Mouse (Mus musculus): ENCODE results near the gene Cox6b1. TPM values are rescaled to one million over a fixed set of nuclear protein-coding genes. Genes with fewer than 3 reads are reported as not detected.

Gene Cox6b1
- polyA plus RNA-seq (2015; fragmentation: Nextera tagmentation; extraction: Ambion mirVana) = 994 and 1,014 TPM in 2 replicates

GRCm38 (mm10) chr7:30625530-30626384, at the start of gene Cox6b1:
Gene Cox6b1 (minus strand): TSS chr7:30626151.
- H3K27ac ChIP-seq = peak within 1 kb of the TSS; percentile 46; the same call in 1 of the 2 replicates
- WGBS = under 1% methylated on average over 44 of the region's 44 CpGs
- H3K27me3 ChIP-seq (replicated peaks) = no peaks in the 10 kb centered on the region
- peak within 1 kb of the TSS; percentile 66 for H3K4me2 ChIP-seq
- peak; percentile 89 for ATAC-seq (ENCODE audit: insufficient read depth, low FRiP score, low read depth)
- H3K9me3 ChIP-seq = no peaks in the 10 kb centered on the region
- H3K36me3 ChIP-seq = peaks cover 17% of the 10 kb centered on the region
- H3K9ac ChIP-seq = peak within 1 kb of the TSS; percentile 72
- peak within 1 kb of the TSS; percentile 72 for H3K4me3 ChIP-seq (replicated peaks)
- H3K4me1 ChIP-seq = peaks cover 8% of the 10 kb centered on the region

- H3K4me3 ChIP-seq (replicated peaks) = no peak within 1 kb of the TSS
- WGBS = 68% methylated on average over 9 of the region's 9 CpGs
These were observed 45.5 kb upstream of the Cox6b1 start, which contains the start of gene Pmis2 for GRCm38 (mm10) chr7:30671480-30671879. Gene Pmis2 (minus strand): TSS chr7:30671605.

DNA sequence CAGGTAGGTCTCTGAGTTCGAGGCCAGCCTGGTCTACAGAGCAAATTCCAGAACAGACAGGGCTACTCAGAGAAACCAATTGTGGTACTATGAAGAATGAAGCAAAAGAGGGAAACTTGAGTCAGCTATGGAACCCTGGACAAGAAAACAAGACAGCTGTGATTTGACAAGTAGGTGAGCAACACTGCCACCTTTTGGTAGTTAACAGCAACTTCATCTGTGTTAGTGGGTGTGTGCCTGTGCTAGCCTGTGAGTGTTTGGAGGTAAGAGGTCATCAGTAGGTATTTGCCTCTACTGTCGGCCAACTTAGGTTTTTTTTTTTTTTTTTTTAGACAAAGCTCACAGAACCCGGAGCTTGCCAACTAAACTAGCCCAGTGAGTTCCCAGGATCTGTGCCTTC, 43.3 kb upstream of the Cox6b1 start:
- Histone ChIP-seq H3K4me3 (replicated peaks) (no peak overlapping the region), H3K27ac (no peak overlapping the region), H3K4me2 (no peak overlapping the region), H3K9me3 (no peaks in the 10 kb centered on the region), H3K36me3 (no peaks in the 10 kb centered on the region), H3K4me1 (peaks cover 8% of the 10 kb centered on the region; the same call in 1 of the 2 replicates), H3K9ac (no peak overlapping the region), H3K27me3 (replicated peaks) (no peaks in the 10 kb centered on the region)
- WGBS = 35% methylated on average over 3 of the region's 3 CpGs
- no peak for ATAC-seq (ENCODE audit: insufficient read depth, low FRiP score, low read depth)

More at GRCm38 (mm10) chr7:30671480-30671879, 45.5 kb upstream of the Cox6b1 start, which contains the start of gene Pmis2:
- Histone ChIP-seq H3K9ac (no peak within 1 kb of the TSS), H3K27ac (no peak within 1 kb of the TSS), H3K9me3 (no peaks in the 10 kb centered on the region), H3K36me3 (no peaks in the 10 kb centered on the region), H3K4me2 (no peak within 1 kb of the TSS), H3K27me3 (replicated peaks) (no peaks in the 10 kb centered on the region), H3K4me1 (no peaks in the 10 kb centered on the region)
- ATAC-seq (ENCODE audit: insufficient read depth, low FRiP score, low read depth) = no peak

- H3K9ac ChIP-seq = peak overlapping the region; percentile 78; the same call in 1 of the 2 replicates
- 0 out of 2 replicates have a peak, but pooled peaks have one; percentile 36 for ATAC-seq (ENCODE audit: insufficient read depth, low FRiP score, low read depth)
- H3K9me3 ChIP-seq = no peaks in the 10 kb centered on the region
- peaks cover 9% of the 10 kb centered on the region; the same call in 1 of the 2 replicates for H3K4me1 ChIP-seq
- peak overlapping the region; percentile 85 for H3K4me3 ChIP-seq (replicated peaks)
- H3K27me3 ChIP-seq (replicated peaks) = no peaks in the 10 kb centered on the region
- peak overlapping the region; percentile 73 for H3K4me2 ChIP-seq
- 4% methylated on average over 11 of the region's 11 CpGs for WGBS
- no peak overlapping the region for H3K27ac ChIP-seq
- 0 out of 2 replicates have a peak, but pooled peaks cover 13% of the 10 kb centered on the region for H3K36me3 ChIP-seq
These were observed 39.4 kb upstream of the Cox6b1 start for GRCm38 (mm10) chr7:30665321-30665720.

DNA sequence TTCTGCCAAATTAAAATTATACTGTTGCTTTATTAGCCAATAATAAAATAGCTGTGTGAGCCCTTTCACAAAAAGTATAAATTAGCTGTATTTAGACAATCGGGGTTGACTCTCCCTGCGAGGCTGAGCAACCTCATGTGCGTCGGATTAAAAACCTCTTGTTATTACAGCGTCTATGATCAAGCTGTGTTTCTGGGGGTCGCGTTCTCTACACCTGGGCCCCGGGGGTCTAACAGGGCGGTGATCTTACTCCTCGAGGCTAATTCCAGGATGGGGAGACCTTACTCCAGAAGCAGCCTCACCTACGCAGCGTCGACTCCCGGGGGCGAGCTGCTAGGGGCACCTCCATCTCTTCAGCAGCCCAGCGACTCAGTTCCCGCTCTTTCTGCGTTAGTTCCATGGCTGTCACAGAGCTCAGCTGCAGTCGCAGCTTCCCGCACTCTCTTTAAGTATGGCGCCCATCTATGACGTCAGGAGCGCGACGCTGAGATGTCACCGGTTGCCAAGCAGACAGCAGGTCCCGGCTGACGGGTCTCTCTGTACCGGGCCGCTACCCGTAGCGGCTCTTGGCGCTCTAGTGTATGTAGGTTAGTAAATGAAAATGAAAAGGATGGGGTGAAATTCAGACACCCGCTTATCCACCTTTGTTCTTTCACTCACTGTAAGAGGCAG, 38.7 kb upstream of the Cox6b1 start, which contains the start of gene Haus5:
Gene Haus5, minus strand, starts transcription at position 466 of the 672 bp plus-strand sequence.
- WGBS = 1% methylated on average over 34 of the region's 34 CpGs
- Histone ChIP-seq H3K9ac (peak within 1 kb of the TSS; percentile 78), H3K27ac (peak within 1 kb of the TSS; percentile 35; the same call in 1 of the 2 replicates), H3K4me2 (peak within 1 kb of the TSS; percentile 73), H3K36me3 (peaks cover 19% of the 10 kb centered on the region; the same call in 1 of the 2 replicates), H3K4me3 (replicated peaks) (peak within 1 kb of the TSS; percentile 85), H3K27me3 (replicated peaks) (no peaks in the 10 kb centered on the region), H3K9me3 (no peaks in the 10 kb centered on the region), H3K4me1 (peaks cover 9% of the 10 kb centered on the region; the same call in 1 of the 2 replicates)
- peak; percentile 90 for ATAC-seq (ENCODE audit: insufficient read depth, low FRiP score, low read depth)

DNA sequence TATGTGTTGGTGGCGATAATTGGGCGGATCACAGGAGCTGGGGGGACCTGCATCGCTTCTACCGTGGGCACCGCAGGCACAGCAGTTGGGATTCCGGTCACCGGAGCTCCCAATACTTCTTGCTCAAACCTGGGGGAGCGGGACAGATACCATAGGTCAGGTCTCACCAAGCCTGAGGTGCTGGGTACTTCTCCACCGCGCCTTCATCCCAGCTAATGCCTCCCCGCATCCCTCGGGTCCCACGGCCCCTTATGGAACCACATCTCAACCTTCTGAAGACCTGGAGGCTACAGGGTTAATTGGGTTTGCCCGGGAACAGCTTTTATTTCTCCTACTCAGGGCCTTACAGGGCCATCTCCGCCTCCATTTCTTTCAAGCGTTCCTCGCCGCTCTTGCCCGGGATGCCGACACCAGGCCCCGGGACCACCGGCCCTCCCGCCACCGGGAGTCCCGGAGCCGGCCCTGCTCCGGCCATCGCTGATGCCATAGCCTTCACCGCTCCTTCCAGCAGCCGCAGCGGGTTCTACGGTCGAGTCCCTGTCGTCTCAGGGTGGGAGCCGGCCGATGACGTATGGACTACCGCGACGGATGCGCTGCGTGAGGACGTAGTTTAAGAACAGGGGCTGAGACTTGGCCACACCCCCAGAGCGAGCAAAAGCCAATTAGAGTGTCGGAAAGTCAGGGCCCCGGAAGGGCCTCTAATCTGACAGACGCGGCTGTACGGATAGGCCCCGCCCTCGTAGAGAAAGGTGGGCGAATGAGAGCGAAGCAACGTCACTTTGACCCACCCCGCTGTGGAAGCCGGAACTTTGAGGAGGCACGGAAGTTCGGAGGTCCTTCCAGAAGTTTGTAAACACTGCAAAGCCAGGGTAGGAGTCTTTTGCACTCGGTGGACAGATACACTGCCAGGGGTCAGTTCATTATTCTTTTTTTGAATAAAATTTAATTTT, 23.9 kb upstream of the Cox6b1 start, which contains the start of gene Rbm42:
Gene Rbm42, minus strand, starts transcription at position 727 of the 950 bp plus-strand sequence.
- WGBS = 1% methylated on average over 59 of the region's 59 CpGs
- peak; percentile 99 for ATAC-seq (ENCODE audit: insufficient read depth, low FRiP score, low read depth)

DNA sequence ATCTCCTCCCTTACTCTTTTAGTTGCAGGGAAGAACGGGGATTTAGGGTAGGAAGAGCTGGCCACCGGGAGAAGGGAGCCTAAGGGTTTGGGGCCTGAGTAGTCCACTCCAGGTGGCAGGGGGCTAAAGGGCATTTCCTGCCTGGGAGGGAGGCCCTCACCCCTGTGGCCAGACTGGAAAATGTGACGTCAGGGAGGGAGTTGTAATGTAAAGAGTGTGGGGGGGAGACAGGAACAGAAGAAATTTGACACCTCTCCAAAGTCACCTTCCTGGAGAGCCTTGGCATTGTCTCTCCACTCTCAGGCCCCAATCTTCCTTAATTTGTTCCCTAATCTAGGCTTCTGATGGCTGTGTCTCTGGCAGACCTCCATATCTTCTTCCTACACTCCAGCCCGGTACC, 13.1 kb upstream of the Cox6b1 start:
- Histone ChIP-seq H3K36me3 (peaks cover 33% of the 10 kb centered on the region), H3K9ac (no peak overlapping the region), H3K27ac (no peak overlapping the region), H3K27me3 (replicated peaks) (peaks cover 23% of the 10 kb centered on the region), H3K4me3 (replicated peaks) (no peak overlapping the region), H3K4me1 (peaks cover 10% of the 10 kb centered on the region; the same call in 1 of the 2 replicates), H3K9me3 (no peaks in the 10 kb centered on the region), H3K4me2 (no peak overlapping the region)
- ATAC-seq (ENCODE audit: insufficient read depth, low FRiP score, low read depth) = no peak
- 18% methylated on average over 4 of the region's 4 CpGs for WGBS

More for the DNA sequence above, 23.9 kb upstream of the Cox6b1 start, which contains the start of gene Rbm42:
- Histone ChIP-seq H3K4me3 (replicated peaks) (peak within 1 kb of the TSS; percentile 99), H3K4me2 (peak within 1 kb of the TSS; percentile 92), H3K27ac (peak within 1 kb of the TSS; percentile 57; the same call in 1 of the 2 replicates), H3K4me1 (0 out of 2 replicates have a peak, but pooled peaks cover 10% of the 10 kb centered on the region), H3K36me3 (peaks cover 33% of the 10 kb centered on the region), H3K9me3 (no peaks in the 10 kb centered on the region), H3K27me3 (replicated peaks) (no peaks in the 10 kb centered on the region), H3K9ac (peak within 1 kb of the TSS; percentile 99)

GRCm38 (mm10) chr7:30636395-30636794, 10.4 kb upstream of the Cox6b1 start:
- 21% methylated on average over 11 of the region's 11 CpGs for WGBS
- no peaks in the 10 kb centered on the region for H3K9me3 ChIP-seq
- H3K4me3 ChIP-seq (replicated peaks) = no peak overlapping the region
- H3K36me3 ChIP-seq = peaks cover 10% of the 10 kb centered on the region
- peaks cover 45% of the 10 kb centered on the region for H3K27me3 ChIP-seq (replicated peaks)
- ATAC-seq (ENCODE audit: insufficient read depth, low FRiP score, low read depth) = no peak
- no peak overlapping the region for H3K4me2 ChIP-seq
- no peak overlapping the region for H3K27ac ChIP-seq
- no peak overlapping the region for H3K9ac ChIP-seq
- peaks cover 15% of the 10 kb centered on the region; the same call in 1 of the 2 replicates for H3K4me1 ChIP-seq

DNA sequence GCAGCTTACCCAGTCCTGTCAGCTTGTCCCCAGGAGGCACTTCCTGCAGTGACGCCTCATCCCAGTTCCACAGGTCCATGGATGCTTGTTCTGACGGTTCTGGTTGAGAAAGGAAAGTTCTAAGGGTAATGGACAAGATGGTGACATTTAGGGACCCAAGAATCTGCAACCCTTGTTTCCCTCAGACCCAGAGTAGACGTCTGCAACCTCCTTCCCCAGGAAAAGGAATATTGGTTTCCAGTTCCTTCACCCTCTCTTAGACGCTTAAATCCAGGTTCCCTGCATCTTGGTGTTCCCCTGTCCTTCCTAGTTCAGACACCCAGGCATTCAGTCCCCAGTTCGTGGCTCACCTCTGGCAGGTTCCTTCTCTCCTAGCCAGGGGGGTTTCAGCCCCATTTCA, 9.8 kb upstream of the Cox6b1 start, which contains the start of gene Etv2:
Gene Etv2, minus strand, starts transcription at position 101 of the 400 bp plus-strand sequence.
- Histone ChIP-seq H3K27ac (no peak within 1 kb of the TSS), H3K27me3 (replicated peaks) (peaks cover 45% of the 10 kb centered on the region), H3K4me1 (peaks cover 15% of the 10 kb centered on the region; the same call in 1 of the 2 replicates), H3K9me3 (no peaks in the 10 kb centered on the region), H3K36me3 (0 out of 2 replicates have a peak, but pooled peaks cover 4% of the 10 kb centered on the region), H3K4me3 (replicated peaks) (peak within 1 kb of the TSS; percentile 22; the same call in 1 of the 2 replicates), H3K9ac (no peak within 1 kb of the TSS), H3K4me2 (peak within 1 kb of the TSS; percentile 46)
- no peak for ATAC-seq (ENCODE audit: insufficient read depth, low FRiP score, low read depth)
- 4% methylated on average over 5 of the region's 5 CpGs for WGBS

GRCm38 (mm10) chr7:30634621-30635020, 8.7 kb upstream of the Cox6b1 start:
- Histone ChIP-seq H3K9me3 (no peaks in the 10 kb centered on the region), H3K4me2 (peak overlapping the region; percentile 46), H3K4me3 (replicated peaks) (peak overlapping the region; percentile 22; the same call in 1 of the 2 replicates), H3K9ac (no peak overlapping the region), H3K27me3 (replicated peaks) (peaks cover 45% of the 10 kb centered on the region), H3K4me1 (peaks cover 15% of the 10 kb centered on the region; the same call in 1 of the 2 replicates), H3K27ac (no peak overlapping the region), H3K36me3 (no peaks in the 10 kb centered on the region)
- WGBS = under 1% methylated on average over 20 of the region's 20 CpGs
- ATAC-seq (ENCODE audit: insufficient read depth, low FRiP score, low read depth) = peak; percentile 70

Measured in stomach, embryonic 15.5 days (tissue).